Mouse (Mus musculus): Measurements from ENCODE around the gene BC004004.
"Not testable (repeated sequence)": the region's sequence is repeated elsewhere in the genome, so short reads cannot be mapped to it uniquely, and the experiment has no call there.

Gene BC004004

DNA sequence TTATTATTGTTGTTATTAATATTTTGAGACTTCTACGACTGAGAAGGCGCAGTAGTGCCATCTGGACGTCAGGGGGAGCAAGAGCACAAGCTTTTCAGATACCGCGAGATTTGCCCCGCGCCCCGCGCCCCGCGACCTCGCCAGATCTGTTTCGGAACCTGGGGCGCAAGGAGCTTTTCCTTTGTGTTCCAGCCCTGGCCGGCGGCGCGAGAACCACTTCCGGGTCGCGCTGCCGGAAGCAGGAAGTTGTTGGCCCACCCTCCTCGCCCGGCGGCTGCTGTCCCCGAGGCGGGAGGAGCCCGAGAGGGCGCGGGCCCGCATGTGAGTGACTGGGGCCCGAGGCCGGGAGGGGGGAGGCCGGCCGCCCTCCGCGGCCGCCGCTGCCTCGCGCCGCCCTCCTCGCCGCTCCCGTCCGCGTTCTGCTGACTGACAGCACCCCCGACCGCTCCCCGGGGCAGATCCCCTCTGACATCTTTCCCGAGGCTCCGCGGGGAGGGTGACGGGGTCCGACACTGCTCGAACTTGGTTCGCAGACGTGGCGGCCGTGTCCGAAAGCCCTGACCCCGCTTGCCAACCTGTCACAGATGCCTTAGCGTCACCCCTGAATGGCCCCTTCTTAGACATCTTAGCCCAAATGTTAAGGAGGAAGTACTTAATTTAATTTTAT lies at the start of gene BC004004:
Gene BC004004, plus strand, starts transcription at position 107 of the 667 bp plus-strand sequence.
- DNase-seq (ENCODE audit: low spot score in 2 of 2) = peak; percentile 92 to 93

- no peak for DNase-seq (ENCODE audit: low spot score in 2 of 2)
Observed at GRCm38 (mm10) chr17:29220631-29221030, 48.0 kb upstream of the BC004004 start.

- DNase-seq (ENCODE audit: low spot score in 2 of 2) = no peak
Observed at GRCm38 (mm10) chr17:29231109-29231508, 37.5 kb upstream of the BC004004 start.

GRCm38 (mm10) chr17:29236111-29236510 lies 32.5 kb upstream of the BC004004 start:
- DNase-seq (ENCODE audit: low spot score in 2 of 2) = no peak

DNA sequence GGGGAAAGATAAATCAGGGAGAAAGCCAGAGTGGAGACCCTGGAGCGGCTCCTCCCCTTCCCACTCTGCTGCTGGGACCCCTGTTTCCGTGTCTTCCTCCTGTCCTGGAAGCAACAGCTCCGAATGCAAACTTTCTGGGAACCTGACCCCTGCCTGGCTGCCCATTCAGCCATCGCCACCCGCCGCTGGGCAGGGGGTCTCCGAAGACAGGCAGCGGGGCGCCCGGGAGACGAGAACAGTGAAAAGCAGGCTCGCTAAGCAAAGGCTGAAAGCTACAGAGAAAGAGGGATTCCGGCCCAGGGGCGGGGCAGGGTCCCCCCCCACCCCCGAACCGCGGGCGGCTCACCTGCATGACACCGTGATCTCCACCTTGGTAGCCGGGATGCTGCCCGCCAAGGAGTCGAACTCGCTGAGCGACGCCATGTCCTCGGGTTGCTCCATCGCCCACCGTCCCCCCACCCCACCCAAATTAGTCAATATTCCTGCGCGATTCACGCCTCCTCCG lies 31.3 kb upstream of the BC004004 start:
- DNase-seq (ENCODE audit: low spot score in 2 of 2) = no peak

- DNase-seq (ENCODE audit: low spot score in 2 of 2) = peak; percentile 38 to 41
Observed at GRCm38 (mm10) chr17:29237772-29238420, 30.7 kb upstream of the BC004004 start, which contains the start of gene Cpne5. TSS of gene Cpne5 (minus strand) at chr17:29238167.

- no peak for DNase-seq (ENCODE audit: low spot score in 2 of 2)
Observed at GRCm38 (mm10) chr17:29238421-29238945, 30.1 kb upstream of the BC004004 start.

- no peak for DNase-seq (ENCODE audit: low spot score in 2 of 2)
Observed at GRCm38 (mm10) chr17:29244912-29245311, 23.7 kb upstream of the BC004004 start.

DNA sequence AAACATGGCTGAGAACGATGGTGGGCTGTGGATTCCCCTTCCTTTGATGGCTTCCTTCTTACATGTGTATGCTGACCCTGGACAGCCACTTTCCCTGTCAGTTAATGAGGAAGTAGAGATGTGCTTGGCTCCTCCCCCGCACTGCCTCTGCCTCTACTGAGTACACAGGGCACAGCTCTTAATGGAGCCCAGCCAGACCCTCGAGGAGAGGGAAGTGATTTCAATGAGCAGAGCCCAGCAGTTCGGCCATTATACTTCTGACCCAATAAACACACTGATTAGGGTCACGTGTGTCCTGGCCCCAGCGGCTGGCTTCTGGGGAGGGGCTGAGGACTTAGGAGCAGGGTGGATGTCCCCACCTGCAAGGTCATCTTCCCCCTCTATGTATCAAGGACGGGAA lies 22.9 kb upstream of the BC004004 start:
- DNase-seq (ENCODE audit: low spot score in 2 of 2) = peak in 1 of 2 experiments; percentile 29

GRCm38 (mm10) chr17:29246602-29247001 lies 22.0 kb upstream of the BC004004 start:
- no peak for DNase-seq (ENCODE audit: low spot score in 2 of 2)

GRCm38 (mm10) chr17:29247881-29248280 lies 20.7 kb upstream of the BC004004 start:
- DNase-seq (ENCODE audit: low spot score in 2 of 2) = no peak

- no peak for DNase-seq (ENCODE audit: low spot score in 2 of 2)
Observed at GRCm38 (mm10) chr17:29249512-29249911, 19.1 kb upstream of the BC004004 start.

DNA sequence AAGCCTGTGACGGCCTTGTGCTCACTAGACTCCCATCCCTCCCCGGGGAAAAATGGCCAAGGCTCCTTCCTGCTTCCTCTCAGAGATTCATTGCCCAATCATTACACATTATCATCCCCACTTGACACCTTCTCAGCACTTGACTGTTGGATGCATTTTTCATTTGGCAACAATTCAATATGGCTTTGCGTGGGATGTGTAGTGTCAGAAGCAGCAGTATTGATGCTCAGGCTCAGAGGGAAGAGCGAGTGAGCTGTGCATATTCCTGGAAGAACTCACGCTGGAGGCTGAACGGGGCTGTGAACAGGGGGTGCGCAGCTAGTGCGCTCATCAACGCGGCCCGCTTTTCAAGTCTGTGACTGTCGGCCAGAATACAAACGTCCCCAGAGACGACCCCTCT lies 17.6 kb upstream of the BC004004 start:
- DNase-seq (ENCODE audit: low spot score in 2 of 2) = not testable (repeated sequence)

- peak in 1 of 2 experiments; percentile 38 for DNase-seq (ENCODE audit: low spot score in 2 of 2)
Observed at GRCm38 (mm10) chr17:29251608-29252390, 16.8 kb upstream of the BC004004 start.

DNA sequence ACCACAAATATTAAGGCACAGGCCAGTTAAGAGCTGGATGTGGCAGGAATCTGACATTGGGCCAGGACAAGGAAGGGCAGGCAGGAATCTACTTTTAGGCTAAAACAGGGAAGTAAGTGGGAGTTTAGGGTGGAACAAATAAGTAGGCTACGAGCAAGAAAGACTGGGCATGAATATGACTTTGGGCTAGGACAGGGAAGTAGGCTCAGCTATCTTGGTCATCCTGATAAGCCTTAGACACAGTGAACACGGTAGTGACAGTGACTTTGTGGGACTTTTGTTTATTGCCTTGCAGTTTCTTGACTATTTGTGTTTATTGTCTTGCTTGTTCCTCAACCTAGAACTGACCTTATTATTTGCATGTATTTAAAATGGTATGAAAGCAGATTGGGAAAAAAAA lies 15.4 kb upstream of the BC004004 start:
- no peak for DNase-seq (ENCODE audit: low spot score in 2 of 2)

GRCm38 (mm10) chr17:29253684-29254083 lies 14.9 kb upstream of the BC004004 start:
- no peak for DNase-seq (ENCODE audit: low spot score in 2 of 2)

- not testable (repeated sequence) for DNase-seq (ENCODE audit: low spot score in 2 of 2)
Observed at GRCm38 (mm10) chr17:29254784-29255183, 13.8 kb upstream of the BC004004 start.

- DNase-seq (ENCODE audit: low spot score in 2 of 2) = no peak
Observed at GRCm38 (mm10) chr17:29256507-29256906, 12.1 kb upstream of the BC004004 start.

DNA sequence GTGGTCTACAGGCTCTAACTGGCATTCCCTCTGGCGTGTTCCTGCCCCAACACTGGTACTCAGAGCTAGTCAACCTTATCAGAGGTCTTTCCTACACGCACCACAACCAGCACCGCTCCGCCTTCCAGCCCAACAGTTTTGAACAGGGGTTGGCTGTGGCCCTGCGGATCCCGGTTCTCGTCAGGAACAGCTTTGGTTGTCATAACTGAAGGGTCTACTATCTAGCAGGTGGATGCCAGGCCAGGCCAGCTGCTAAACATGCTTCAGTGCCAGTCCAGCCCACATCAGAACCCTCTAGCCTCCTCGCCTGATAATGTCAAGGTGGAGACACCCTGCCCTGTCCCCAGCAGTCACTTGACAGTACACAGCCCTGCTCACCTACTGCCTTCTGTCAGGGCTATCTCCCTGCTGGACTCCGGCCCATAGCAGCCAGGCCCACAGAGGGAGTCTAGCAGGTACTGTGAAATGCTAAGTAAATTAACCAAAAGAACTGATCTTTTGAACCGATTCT lies 11.5 kb upstream of the BC004004 start:
- no peak for DNase-seq (ENCODE audit: low spot score in 2 of 2)

DNA sequence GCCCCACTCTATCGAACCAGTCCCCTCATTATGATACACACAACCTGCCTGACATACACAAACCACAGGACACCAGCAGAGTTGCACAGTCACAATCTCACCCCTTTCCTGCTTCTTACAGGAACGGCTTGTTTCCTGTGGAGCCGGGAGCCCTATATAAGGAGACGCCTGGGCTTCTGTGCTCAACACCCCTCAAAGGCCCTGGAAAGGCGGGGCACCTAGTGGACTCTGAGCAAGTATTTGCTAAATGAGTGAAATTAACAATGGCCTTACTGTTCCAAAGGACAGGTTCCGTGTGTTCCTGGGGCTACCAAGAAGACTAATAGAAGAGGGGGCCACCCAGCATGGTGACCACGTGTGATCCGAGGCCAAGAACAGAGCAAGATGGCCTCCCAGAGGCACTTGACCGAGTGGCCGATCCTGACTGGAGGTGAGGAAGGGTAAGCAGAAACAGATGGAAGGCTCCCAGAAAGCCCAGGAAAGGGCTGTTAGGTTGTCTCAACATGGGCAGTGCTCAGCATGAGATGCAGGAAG lies 10.5 kb upstream of the BC004004 start:
- no peak for DNase-seq (ENCODE audit: low spot score in 2 of 2)

- DNase-seq (ENCODE audit: low spot score in 2 of 2) = no peak
Observed at GRCm38 (mm10) chr17:29258921-29259320, 9.7 kb upstream of the BC004004 start.

DNA sequence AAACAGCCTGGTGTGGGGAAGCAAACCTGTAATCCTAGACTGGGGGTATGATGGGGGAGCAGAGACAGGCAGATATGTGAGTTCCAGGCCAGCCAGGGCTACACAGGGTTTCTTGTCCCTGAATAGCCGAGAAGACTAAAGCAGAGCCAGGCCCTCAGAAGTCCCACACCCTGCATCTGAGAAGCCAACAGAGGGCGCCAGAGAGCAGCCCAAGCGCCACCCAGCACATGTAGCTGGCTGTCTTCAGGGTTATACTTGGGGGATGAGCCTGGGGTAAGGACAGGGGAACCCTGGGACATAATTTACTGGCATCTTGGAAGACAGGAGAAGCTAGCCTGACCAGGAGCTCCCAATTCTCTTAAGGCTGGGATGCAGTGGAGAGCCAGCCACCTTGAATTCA lies 9.1 kb upstream of the BC004004 start:
- peak in 1 of 2 experiments; percentile 60 for DNase-seq (ENCODE audit: low spot score in 2 of 2)
